Mouse (Mus musculus): ENCODE data around the gene Cenpu. TPM values are rescaled to one million over a fixed set of nuclear protein-coding genes. Genes with fewer than 3 reads are reported as not detected.

Gene Cenpu
- total RNA-seq, 2 experiments from 2014 or later = 1.1 to 1.8 TPM

- intact Hi-C loops (cut with DNase I) = no loop called here
- DNase-seq = no peak
Observed at GRCm38 (mm10) chr8:46626642-46627041, 74.8 kb downstream of the Cenpu start.

GRCm38 (mm10) chr8:46627881-46628280 is 76.1 kb downstream of the Cenpu start:
- DNase-seq = no peak
- intact Hi-C loops (cut with DNase I) = no loop called here

- DNase-seq = no peak
- intact Hi-C loops (cut with DNase I) = no loop called here
Observed at GRCm38 (mm10) chr8:46628645-46629044, 76.8 kb downstream of the Cenpu start.

Other genes with a start within 250 kb of the Cenpu start
- 1,000 to 10,000 TPM in 1 of 2 experiments, 100 to 1,000 TPM in 1; 996 to 1,034 TPM for gene Acsl1, start 81.0 kb upstream of the Cenpu start, total RNA-seq (2021)
- gene Primpol, start 65.2 kb downstream of the Cenpu start, total RNA-seq (2021) = 1 to 10 TPM; 2.4 to 2.9 TPM
- 1 to 10 TPM; 3.5 to 4.0 TPM for gene Casp3, start 65.3 kb downstream of the Cenpu start, total RNA-seq (2021)
- 10 to 100 TPM; 35.9 to 38.7 TPM for gene Irf2, start 187.7 kb downstream of the Cenpu start, total RNA-seq (2021)

All from heart, postnatal 36 days (tissue).